Mouse (Mus musculus) layer of hippocampus, adult 18-20 months (tissue): ENCODE measurements around the gene Cd247. TPM values are rescaled to one million over a fixed set of nuclear protein-coding genes. Genes with fewer than 3 reads are reported as not detected.

Experiments
- DNase-seq, 2 experiments: peaks; one replicate each; pipeline ENCODE4 v3.0.0; 2022; ENCODE audit warnings: low spot score in 2 of 2
- total RNA-seq, 2 experiments: library from RNA; stranded (reverse); gene quantifications; 2 replicates each; pipeline ENCODE4 v1.2.3; 2021

Gene Cd247
- total RNA-seq, 2 experiments from 2014 or later = not detected

DNA sequence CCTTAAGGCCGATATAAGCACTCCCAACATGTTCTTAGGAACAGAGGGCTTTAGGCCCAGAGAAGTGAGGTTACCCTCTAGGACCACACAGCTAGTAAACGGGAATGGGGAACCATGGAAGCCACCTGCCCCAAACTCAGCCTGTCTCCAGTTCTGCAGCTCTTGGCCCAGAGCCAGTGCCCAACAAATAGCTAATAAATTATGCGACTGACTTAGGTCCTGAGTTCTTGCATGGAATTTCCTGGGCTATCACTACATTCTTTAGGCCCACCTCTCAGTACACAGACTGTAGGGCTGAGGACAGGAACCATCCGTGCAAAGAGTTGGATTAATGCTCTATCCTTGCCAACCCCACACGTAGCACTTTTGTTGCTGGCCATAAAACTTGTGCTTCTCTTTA lies 63.6 kb downstream of the Cd247 start:
- no peak for DNase-seq

- no peak for DNase-seq
Observed at GRCm38 (mm10) chr1:165853131-165853721, 64.7 kb downstream of the Cd247 start.

- peak in 1 of 2 experiments; percentile 61 for DNase-seq
Observed at GRCm38 (mm10) chr1:165853729-165854420, 65.4 kb downstream of the Cd247 start.

GRCm38 (mm10) chr1:165855759-165856545 lies 67.5 kb downstream of the Cd247 start:
- no peak for DNase-seq

- DNase-seq = no peak
Observed at GRCm38 (mm10) chr1:165857279-165857678, 68.8 kb downstream of the Cd247 start.

DNA sequence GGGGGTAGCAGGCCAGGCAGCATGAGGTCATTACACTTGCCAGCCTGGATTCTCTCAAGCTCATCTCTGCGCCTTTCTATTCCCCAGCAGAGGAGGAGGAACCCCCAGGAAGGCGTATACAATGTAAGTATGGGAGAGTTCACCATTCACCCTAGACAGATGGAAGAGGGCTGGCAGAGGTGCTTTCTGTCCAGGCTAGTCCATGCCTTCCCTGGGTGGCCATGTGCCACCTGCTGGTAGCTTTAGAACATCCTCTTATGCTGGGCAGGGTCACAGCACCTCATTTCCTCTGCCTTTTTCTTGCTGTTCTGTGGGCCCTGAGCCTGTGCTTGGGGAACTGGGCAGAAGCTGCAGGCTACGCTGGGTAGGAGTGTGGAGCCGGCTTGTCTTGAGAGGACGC lies 69.9 kb downstream of the Cd247 start:
- no peak for DNase-seq

DNA sequence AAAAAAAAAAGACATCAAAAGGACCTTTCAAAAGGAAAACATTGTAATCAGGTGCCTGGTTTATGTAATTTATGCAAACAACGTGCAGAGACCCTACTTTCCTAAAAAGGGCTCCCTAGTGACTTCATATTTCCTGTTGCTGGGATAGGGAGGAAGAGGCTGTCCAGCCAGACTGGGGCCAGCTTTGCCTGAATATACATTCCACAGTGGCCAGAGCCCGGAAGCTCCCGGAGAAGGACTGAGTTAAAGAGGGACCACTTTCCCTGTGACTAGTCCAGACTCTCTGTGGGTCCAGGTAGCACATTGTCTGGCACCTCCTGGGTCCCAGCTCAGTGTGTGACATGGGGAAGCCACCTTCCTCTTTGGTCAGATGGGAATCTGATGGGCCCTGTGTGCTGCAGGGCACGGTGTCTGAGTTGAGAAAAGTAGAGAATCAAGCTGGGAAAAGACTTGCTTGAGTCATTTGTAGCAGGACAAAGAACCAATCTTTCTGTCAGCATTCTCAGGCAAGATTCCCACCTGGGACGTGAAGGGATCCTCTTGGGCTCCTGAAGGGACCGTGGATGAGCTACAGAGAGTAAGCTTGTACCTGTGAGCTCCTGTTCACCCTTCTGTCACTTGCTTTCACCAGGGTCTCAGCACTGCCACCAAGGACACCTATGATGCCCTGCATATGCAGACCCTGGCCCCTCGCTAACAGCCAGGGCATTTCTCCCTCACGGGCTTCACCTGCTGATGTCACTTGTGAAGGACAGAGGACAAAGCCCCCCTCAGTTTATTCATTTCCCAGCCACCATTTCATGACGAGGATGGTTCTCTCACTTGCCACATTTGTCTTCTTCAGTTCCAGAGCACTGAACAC lies 72.1 kb downstream of the Cd247 start:
- DNase-seq = no peak

- DNase-seq = no peak
Observed at GRCm38 (mm10) chr1:165861235-165861609, 72.7 kb downstream of the Cd247 start.

DNA sequence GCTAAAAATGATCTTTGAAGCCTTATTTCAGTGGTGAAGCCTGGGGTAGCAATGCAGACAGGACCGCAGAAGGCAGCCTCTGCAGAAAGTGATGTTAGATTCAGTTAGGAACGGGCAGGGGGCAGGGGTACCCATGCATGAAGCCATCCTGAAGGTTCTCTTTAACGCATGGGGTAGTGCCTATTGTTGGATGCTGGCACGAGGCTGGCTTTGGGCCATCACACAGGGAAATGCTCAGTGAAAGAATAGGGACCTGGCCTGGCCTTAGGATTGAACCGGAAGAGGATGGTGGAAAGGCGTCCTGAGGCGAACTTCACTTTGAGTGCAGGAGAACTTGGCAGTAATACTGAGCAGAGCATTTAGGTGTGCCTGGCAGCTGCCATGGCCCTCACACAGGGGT lies 73.6 kb downstream of the Cd247 start:
- DNase-seq = no peak

- DNase-seq = no peak
Observed at GRCm38 (mm10) chr1:165864864-165865795, 76.6 kb downstream of the Cd247 start.

- DNase-seq = no peak
Observed at GRCm38 (mm10) chr1:165866630-165867280, 78.3 kb downstream of the Cd247 start.

DNA sequence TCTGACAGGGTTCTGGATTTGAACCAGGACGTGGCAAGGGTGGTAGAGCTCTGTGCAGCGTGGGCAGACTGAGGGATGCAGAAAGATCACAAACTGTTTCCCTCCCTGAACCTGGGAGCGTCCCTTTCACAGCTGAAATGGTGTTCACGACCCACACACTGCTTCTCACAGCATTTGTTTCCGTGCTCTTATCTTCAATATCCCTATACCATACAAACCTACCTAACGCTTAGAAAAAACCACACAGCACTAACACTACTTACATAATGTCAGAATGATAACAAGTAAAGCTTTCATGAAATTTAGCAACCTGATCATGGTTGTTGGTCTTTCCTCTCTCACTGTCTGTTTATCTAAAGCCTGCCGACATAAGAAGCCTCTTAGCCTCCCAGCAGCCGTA lies 80.2 kb downstream of the Cd247 start:
- DNase-seq = no peak

DNA sequence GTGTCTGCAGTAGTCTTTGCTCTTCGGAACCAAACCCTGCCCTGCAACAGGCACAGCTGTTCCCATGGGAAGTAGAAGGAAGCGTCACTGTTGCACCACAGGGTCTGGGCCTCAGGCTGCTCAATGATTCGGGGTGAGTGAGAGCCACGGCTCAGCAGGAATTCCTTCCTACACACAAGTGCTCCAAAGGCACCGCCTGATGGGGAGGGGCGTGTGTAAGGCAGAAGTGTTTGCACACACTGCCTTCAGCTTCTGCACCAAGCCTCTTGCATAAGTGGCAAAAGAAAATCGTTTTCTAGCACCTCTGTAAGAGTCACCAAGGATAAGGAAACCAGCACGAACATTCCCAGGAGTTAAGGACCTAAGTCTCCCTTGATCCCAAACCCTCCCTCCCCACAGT lies 86.2 kb downstream of the Cd247 start:
- DNase-seq = no peak

GRCm38 (mm10) chr1:165875520-165876284 lies 87.2 kb downstream of the Cd247 start:
- DNase-seq = no peak

DNA sequence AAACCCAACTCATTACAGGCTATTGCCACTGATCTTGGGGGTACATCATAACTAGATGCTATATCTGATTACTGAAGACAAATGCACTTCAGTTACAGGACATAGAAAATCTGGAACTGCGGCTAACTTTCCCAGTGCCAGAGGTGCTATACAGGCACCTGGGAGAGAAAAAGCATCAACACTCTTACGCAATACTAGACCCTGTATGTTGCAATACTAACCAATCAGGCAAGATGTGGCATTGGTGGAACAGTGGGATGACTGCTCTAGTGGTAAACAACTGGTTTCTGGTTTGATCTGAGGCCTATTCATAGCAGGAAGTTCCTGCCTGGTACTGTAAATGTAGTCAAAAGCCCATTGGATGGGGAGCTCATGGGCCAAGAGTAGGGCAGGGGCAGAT lies 90.3 kb downstream of the Cd247 start:
- DNase-seq = no peak

DNA sequence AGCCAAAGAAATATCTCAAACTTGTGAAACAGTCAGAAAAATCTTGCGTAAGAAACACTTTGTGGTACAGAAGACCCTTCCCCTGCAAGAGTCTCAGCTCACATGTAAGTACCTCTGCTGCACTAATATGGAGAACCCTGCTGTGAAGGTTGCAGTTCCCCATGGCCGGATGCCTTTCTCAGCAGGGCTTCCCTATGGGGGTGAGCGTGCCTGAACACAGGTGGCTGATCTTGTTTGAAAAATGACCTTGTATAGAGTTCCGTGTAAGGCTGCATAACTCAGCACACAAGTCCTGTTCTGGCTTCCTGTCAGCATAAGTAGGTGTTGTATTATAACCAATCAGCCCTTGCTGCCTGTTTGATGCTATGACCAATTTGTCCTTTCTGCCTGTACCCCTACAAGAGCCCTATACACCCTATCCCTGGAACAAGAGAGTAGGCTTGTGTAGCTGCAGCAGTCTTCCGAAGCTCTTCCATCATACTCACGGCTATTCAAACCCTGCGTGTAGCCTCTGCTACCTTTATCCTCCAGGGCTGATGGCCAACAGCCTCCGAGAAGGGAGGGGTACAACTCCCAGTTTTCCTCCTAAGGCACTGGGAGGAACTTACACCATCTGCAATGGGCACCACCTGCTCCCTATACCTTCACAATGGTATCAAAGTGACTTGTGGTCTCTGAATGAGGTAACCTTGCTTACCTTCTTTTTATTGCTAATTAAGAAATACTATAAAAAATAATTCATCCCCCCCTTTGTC lies 93.8 kb downstream of the Cd247 start:
- DNase-seq = no peak

DNA sequence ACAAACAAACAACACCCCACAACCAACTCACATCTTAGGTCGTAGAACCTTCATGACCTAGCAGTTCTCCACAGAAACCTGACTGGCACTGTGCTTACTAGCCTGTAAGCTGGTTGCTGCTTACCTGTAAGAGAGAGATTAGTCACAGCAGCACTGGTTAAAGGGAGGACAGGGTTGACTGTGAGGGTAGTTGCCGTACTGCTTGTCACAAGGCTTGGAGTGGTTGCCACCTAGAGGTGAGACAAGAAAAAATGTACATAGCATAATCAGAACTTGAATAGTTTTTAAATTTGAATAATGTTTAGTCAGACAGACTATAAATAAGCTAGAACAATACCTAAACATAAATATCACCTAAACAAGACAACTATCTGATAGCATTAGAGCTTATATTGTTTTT lies 103.2 kb downstream of the Cd247 start:
- DNase-seq = no peak

DNA sequence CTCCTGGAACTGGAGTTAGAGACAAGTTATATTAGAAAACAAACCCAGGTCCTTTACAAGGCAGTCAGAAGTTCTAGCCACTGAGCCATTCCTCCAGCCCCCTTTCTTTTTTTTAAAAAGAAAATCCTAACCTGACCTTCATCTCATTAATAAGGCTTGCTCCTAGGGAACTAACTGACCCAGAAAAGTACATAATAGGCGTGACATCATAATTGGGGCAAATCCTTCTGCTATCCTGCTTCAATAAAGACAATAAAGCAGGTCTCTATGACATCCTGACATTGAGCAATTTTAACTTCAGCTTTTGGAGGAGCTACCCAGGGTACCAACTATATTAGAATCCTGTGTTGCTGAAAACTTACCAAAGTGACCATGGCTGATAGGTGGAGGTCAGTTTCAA lies 115.1 kb downstream of the Cd247 start:
- no peak for DNase-seq
